Mouse (Mus musculus) liver, postnatal 0 days (tissue): Measurements from ENCODE around the gene BC048679.

Experiments used
- CTCF ChIP-seq: sonication (generic); IDR thresholded peaks from 2 replicates; pipeline ENCODE4 v1.5.1; 2016; ENCODE audit warnings: antibody characterized with exemption, low read depth
- EP300 ChIP-seq: IDR thresholded peaks from 2 replicates; pipeline ENCODE4 v1.6.1; 2016; ENCODE audit warnings: antibody characterized with exemption, low read depth, mild to moderate bottlenecking

GRCm38 (mm10) chr7:81462815-81463214, 35.3 kb downstream of the BC048679 start:
- TF ChIP-seq CTCF: no peak
- no peak for TF ChIP-seq EP300
